Mouse (Mus musculus): Measurements from ENCODE around the gene Hba-a1. TPM values are rescaled to one million over a fixed set of nuclear protein-coding genes. Genes with fewer than 3 reads are reported as not detected.

Gene Hba-a1
- polyA plus RNA-seq, 1 experiment from 2014 or later: 2,348 TPM

DNA sequence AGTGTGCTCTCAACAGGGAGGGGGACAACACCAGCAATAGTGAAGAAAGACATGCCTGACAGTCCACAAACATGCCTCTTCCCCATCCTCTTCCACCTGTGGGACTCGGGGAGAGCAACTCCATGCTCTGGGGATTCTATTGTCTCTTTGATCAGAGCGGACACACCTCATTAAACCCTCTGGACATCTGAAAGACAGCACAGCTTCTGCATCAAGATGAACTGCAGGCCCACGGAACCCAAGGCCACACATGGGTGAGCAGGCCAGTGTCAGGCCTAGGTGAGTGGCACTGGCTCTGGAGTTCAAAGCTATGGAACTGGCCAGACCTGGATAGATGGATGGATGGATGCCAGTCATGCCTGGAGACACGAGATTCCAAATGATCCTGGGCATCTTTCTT, 26.1 kb downstream of the Hba-a1 start:
- Histone ChIP-seq H3K9ac (ENCODE audit: low read length) (no peak overlapping the region), H3K36me3 (ENCODE audit: control insufficient read depth, insufficient read depth, low read length) (no peaks in the 10 kb centered on the region), H3K4me1 (ENCODE audit: control insufficient read depth, insufficient read depth, low read length) (no peaks in the 10 kb centered on the region), H3K4me2 (ENCODE audit: low read length) (no peak overlapping the region), H3K27ac (ENCODE audit: low read depth, low read length) (no peak overlapping the region), H3K9me3 (replicated peaks; ENCODE audit: control insufficient read depth, low read length) (no peaks in the 10 kb centered on the region), H3K27me3 (replicated peaks; ENCODE audit: control insufficient read depth, insufficient read depth, low read length) (no peaks in the 10 kb centered on the region), H3K4me3 (ENCODE audit: low read depth, low read length) (no peak overlapping the region)
- DNase-seq (ENCODE audit: low spot score) (no peak), ATAC-seq (no peak)
- 45% methylated on average over 4 of the region's 4 CpGs for WGBS

DNA sequence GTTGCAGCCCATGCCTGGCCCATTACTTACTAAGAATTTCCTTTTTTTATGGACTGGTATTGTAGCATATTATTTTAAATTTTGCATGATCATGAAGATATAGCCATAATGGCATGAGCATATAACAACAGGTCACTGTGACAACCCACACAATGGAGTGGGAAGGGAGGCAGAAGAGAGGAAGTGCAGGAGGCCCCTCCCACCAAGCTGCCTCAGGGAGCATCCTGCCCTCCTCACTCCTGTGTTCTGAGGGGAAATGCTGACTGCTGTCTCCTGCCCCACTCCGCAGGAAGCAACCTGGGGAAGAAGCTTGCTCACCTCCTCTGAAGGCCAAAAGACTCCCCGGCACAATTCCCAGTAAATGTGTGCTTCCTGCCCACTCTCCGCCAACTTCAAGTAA, 26.6 kb downstream of the Hba-a1 start:
- 78% methylated on average over 3 of the region's 3 CpGs for WGBS
- DNase-seq (ENCODE audit: low spot score) (no peak), ATAC-seq (no peak)
- Histone ChIP-seq H3K4me2 (ENCODE audit: low read length) (no peak overlapping the region), H3K9me3 (replicated peaks; ENCODE audit: control insufficient read depth, low read length) (no peaks in the 10 kb centered on the region), H3K36me3 (ENCODE audit: control insufficient read depth, insufficient read depth, low read length) (no peaks in the 10 kb centered on the region), H3K4me3 (ENCODE audit: low read depth, low read length) (no peak overlapping the region), H3K9ac (ENCODE audit: low read length) (no peak overlapping the region), H3K4me1 (ENCODE audit: control insufficient read depth, insufficient read depth, low read length) (no peaks in the 10 kb centered on the region), H3K27me3 (replicated peaks; ENCODE audit: control insufficient read depth, insufficient read depth, low read length) (no peaks in the 10 kb centered on the region), H3K27ac (ENCODE audit: low read depth, low read length) (no peak overlapping the region)

DNA sequence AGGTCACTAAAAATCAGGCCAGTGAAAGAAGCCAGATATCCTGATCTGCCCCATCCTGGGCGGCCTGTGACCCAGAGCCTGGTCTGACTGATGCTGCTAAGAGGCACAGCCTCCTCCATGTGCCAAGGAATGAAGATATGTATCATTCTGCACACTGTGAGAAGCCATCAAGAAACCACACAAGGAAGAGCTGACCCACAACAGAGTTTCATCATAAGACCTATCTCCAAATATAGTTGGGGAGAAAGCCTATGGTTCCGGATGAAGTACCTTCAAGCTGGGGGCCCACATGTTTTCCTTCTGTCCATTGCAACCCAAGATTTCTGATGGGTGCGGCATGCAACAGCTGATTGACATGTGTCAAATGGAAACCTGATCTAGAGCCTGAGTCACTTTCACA, 32.7 kb downstream of the Hba-a1 start:
- no peak overlapping the region for H3K4me2 ChIP-seq (ENCODE audit: low read length)
- H3K27ac ChIP-seq (ENCODE audit: low read depth, low read length): no peak overlapping the region
- H3K9me3 ChIP-seq (replicated peaks; ENCODE audit: control insufficient read depth, low read length): no peaks in the 10 kb centered on the region
- no peaks in the 10 kb centered on the region for H3K36me3 ChIP-seq (ENCODE audit: control insufficient read depth, insufficient read depth, low read length)
- 85% methylated on average over 3 of the region's 3 CpGs for WGBS
- DNase-seq (ENCODE audit: low spot score): no peak
- H3K4me3 ChIP-seq (ENCODE audit: low read depth, low read length): no peak overlapping the region
- no peak for ATAC-seq
- no peaks in the 10 kb centered on the region for H3K27me3 ChIP-seq (replicated peaks; ENCODE audit: control insufficient read depth, insufficient read depth, low read length)
- H3K9ac ChIP-seq (ENCODE audit: low read length): no peak overlapping the region
- H3K4me1 ChIP-seq (ENCODE audit: control insufficient read depth, insufficient read depth, low read length): no peaks in the 10 kb centered on the region

DNA sequence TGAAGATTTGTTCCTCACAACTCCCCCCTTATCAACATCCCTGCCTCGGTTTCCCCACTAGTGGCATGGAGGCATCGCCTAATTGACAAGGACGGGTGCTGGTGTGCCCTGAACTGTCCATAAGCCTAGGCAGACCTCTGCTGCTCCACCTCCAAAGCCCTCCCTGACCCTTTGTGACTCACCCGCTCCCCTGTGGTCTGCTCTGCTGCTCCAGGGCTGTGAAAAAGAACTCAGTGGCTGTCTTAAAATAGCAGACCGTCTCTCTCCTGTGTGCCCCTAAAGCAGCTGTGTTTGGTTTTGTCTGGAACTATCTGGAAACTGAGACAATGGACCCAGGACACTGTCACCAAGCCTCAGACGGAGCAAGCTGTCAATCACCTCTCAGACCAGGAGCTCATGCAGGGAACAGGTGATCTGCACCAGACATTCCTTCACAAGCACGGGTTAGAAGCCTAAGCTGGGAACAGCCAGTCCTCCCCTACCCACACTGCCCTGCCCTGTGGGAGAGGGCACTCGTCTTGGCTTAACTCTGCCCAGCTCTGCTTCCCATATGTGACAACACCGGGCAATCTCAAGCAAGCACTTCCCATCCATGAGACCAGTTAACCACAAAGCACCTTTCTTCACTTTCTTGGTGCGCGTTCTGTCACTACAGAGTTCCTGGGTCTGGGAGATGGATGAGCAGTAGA, 37.3 kb downstream of the Hba-a1 start:
- Histone ChIP-seq H3K36me3 (ENCODE audit: control insufficient read depth, insufficient read depth, low read length) (no peaks in the 10 kb centered on the region), H3K9me3 (replicated peaks; ENCODE audit: control insufficient read depth, low read length) (no peaks in the 10 kb centered on the region), H3K27me3 (replicated peaks; ENCODE audit: control insufficient read depth, insufficient read depth, low read length) (no peaks in the 10 kb centered on the region), H3K9ac (ENCODE audit: low read length) (no peak overlapping the region), H3K4me3 (ENCODE audit: low read depth, low read length) (no peak overlapping the region), H3K27ac (ENCODE audit: low read depth, low read length) (no peak overlapping the region), H3K4me2 (ENCODE audit: low read length) (no peak overlapping the region), H3K4me1 (ENCODE audit: control insufficient read depth, insufficient read depth, low read length) (no peaks in the 10 kb centered on the region)
- no peak for DNase-seq (ENCODE audit: low spot score)
- no peak for ATAC-seq
- WGBS: 61% methylated on average over 11 of the region's 11 CpGs

DNA sequence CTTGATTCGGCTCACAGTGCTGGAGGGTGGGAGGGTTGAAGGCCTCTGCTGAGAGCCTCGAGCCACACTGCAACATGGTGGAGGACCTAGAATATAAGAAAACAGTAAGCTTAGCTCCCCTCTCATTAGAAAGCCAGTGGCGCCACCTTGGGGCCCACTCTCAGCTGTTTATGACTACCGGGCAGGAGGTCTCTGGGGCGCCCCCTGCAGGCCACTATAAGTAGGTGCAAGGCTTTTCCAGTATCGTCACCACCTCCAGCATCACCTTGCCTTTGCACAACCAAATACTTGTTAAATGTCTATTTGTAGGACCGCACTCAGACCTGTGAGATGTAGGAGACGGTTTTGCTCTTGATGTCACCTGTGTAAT, 37.9 kb downstream of the Hba-a1 start:
- Histone ChIP-seq H3K9ac (ENCODE audit: low read length) (no peak overlapping the region), H3K4me3 (ENCODE audit: low read depth, low read length) (no peak overlapping the region), H3K36me3 (ENCODE audit: control insufficient read depth, insufficient read depth, low read length) (no peaks in the 10 kb centered on the region), H3K9me3 (replicated peaks; ENCODE audit: control insufficient read depth, low read length) (no peaks in the 10 kb centered on the region), H3K27ac (ENCODE audit: low read depth, low read length) (no peak overlapping the region), H3K4me2 (ENCODE audit: low read length) (no peak overlapping the region), H3K27me3 (replicated peaks; ENCODE audit: control insufficient read depth, insufficient read depth, low read length) (no peaks in the 10 kb centered on the region), H3K4me1 (ENCODE audit: control insufficient read depth, insufficient read depth, low read length) (no peaks in the 10 kb centered on the region)
- DNase-seq (ENCODE audit: low spot score) (peak; percentile 57), ATAC-seq (no peak)
- 35% methylated on average over 8 of the region's 8 CpGs for WGBS

DNA sequence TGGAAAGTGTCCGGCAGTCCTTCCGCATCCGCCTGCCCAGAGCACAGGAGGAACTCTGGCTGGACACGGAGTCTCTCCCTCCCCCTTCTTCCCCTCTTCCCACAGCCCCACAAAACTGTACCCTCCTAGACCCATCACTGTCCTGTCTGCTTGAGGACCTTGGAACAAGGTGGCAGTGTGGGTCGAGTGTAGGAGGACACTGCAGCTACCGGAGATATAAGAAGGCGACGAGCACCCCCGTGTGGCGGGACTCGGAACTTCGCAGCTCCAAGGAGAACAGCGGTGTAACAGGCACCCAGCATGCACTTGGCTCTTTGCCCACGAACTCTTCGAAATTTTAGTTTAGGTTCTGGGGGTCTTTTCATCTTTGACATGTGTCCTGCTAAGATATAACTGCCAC, 41.3 kb downstream of the Hba-a1 start:
- WGBS: 10% methylated on average over 15 of the region's 15 CpGs
- Histone ChIP-seq H3K36me3 (ENCODE audit: control insufficient read depth, insufficient read depth, low read length) (no peaks in the 10 kb centered on the region), H3K4me3 (ENCODE audit: low read depth, low read length) (no peak overlapping the region), H3K9me3 (replicated peaks; ENCODE audit: control insufficient read depth, low read length) (no peaks in the 10 kb centered on the region), H3K4me2 (ENCODE audit: low read length) (peak overlapping the region; percentile 35; the same call in 1 of the 2 replicates), H3K9ac (ENCODE audit: low read length) (0 out of 2 replicates have a peak overlapping the region, but pooled peaks have one; percentile 2), H3K4me1 (ENCODE audit: control insufficient read depth, insufficient read depth, low read length) (no peaks in the 10 kb centered on the region), H3K27ac (ENCODE audit: low read depth, low read length) (no peak overlapping the region), H3K27me3 (replicated peaks; ENCODE audit: control insufficient read depth, insufficient read depth, low read length) (no peaks in the 10 kb centered on the region)
- DNase-seq (ENCODE audit: low spot score) (peak; percentile 87), ATAC-seq (peak; percentile 86)

DNA sequence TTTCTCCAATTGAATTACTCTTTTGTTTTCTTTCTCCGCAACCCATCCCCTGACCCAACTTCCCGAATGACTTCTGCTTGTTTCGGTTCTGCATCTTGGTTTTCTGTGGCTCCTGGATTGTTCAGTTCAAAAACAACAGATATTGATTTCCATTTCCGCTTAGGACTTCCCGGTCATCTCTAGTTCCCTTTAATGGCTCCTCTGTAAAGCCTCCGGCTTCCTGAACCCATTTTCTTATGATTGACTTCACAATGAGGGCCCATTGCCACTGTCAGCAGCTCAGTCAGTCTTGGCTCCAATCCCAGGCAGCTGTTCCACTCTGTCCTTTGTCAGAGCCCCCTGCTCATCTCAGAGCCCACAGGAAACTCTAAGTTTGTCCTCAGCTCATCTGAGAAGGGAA, 47.8 kb downstream of the Hba-a1 start:
- no peaks in the 10 kb centered on the region for H3K36me3 ChIP-seq (ENCODE audit: control insufficient read depth, insufficient read depth, low read length)
- ATAC-seq (no peak), DNase-seq (ENCODE audit: low spot score) (no peak)
- 59% methylated on average over 6 of the region's 6 CpGs for WGBS
- no peak overlapping the region for H3K27ac ChIP-seq (ENCODE audit: low read depth, low read length)
- H3K4me2 ChIP-seq (ENCODE audit: low read length): no peak overlapping the region
- H3K9me3 ChIP-seq (replicated peaks; ENCODE audit: control insufficient read depth, low read length): no peaks in the 10 kb centered on the region
- H3K4me3 ChIP-seq (ENCODE audit: low read depth, low read length): no peak overlapping the region
- peaks cover 7% of the 10 kb centered on the region; the same call in 1 of the 2 replicates for H3K4me1 ChIP-seq (ENCODE audit: control insufficient read depth, insufficient read depth, low read length)
- H3K9ac ChIP-seq (ENCODE audit: low read length): no peak overlapping the region
- no peaks in the 10 kb centered on the region for H3K27me3 ChIP-seq (replicated peaks; ENCODE audit: control insufficient read depth, insufficient read depth, low read length)

DNA sequence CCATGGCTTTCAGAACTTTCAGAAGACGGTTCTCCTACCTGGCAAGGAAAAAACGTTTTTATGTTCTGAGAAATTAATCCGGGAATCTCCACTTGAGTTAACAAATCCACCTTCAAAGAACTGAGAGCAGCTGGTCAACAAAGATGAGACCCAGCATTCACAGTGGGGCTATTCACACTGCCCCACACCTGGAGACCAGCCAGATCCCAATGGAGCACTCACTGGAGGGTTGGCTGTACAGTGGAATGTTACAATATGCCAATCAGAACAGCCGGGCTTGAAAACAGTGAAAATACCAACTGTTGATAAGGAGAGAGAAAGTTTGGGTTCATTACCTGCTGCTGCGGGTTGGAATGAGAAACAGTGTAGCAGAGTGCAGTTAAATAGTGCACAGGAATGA, 48.5 kb downstream of the Hba-a1 start:
- ATAC-seq: no peak
- 36% methylated on average over 5 of the region's 5 CpGs for WGBS

DNA sequence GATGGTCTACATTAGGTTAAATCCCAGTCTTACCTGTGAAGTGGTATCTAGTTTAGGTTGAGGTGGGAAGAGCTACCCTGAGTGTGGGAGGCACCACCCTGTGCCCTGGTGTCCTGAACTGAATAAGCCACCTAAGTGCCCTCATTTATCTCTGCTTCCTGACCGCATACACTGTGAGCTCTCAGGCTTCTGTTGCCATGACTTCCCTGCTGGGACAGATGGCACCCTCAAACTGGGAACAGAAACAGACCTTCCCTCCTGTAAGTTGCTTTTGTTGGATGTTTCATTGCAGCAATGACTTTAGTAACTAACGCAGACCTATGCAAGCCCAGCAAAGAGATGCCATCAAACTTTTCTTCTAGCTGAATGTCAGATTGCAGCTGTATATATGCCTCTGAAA, 49.9 kb downstream of the Hba-a1 start:
- no peak overlapping the region for H3K4me3 ChIP-seq (ENCODE audit: low read depth, low read length)
- no peak for DNase-seq (ENCODE audit: low spot score)
- no peak overlapping the region for H3K9ac ChIP-seq (ENCODE audit: low read length)
- H3K36me3 ChIP-seq (ENCODE audit: control insufficient read depth, insufficient read depth, low read length): no peaks in the 10 kb centered on the region
- no peak overlapping the region for H3K27ac ChIP-seq (ENCODE audit: low read depth, low read length)
- ATAC-seq: no peak
- H3K4me1 ChIP-seq (ENCODE audit: control insufficient read depth, insufficient read depth, low read length): peaks cover 7% of the 10 kb centered on the region; the same call in 1 of the 2 replicates
- H3K27me3 ChIP-seq (replicated peaks; ENCODE audit: control insufficient read depth, insufficient read depth, low read length): no peaks in the 10 kb centered on the region
- no peak overlapping the region for H3K4me2 ChIP-seq (ENCODE audit: low read length)
- H3K9me3 ChIP-seq (replicated peaks; ENCODE audit: control insufficient read depth, low read length): no peaks in the 10 kb centered on the region
- WGBS: 83% methylated on average over 2 of the region's 2 CpGs

More for the DNA sequence above, 48.5 kb downstream of the Hba-a1 start:
- H3K36me3 ChIP-seq (ENCODE audit: control insufficient read depth, insufficient read depth, low read length): no peaks in the 10 kb centered on the region
- H3K4me1 ChIP-seq (ENCODE audit: control insufficient read depth, insufficient read depth, low read length): peaks cover 7% of the 10 kb centered on the region; the same call in 1 of the 2 replicates
- no peaks in the 10 kb centered on the region for H3K9me3 ChIP-seq (replicated peaks; ENCODE audit: control insufficient read depth, low read length)
- H3K4me3 ChIP-seq (ENCODE audit: low read depth, low read length): no peak overlapping the region
- no peaks in the 10 kb centered on the region for H3K27me3 ChIP-seq (replicated peaks; ENCODE audit: control insufficient read depth, insufficient read depth, low read length)
- H3K9ac ChIP-seq (ENCODE audit: low read length): no peak overlapping the region
- no peak overlapping the region for H3K27ac ChIP-seq (ENCODE audit: low read depth, low read length)
- no peak overlapping the region for H3K4me2 ChIP-seq (ENCODE audit: low read length)
- no peak for DNase-seq (ENCODE audit: low spot score)

All from forebrain, embryonic 14.5 days (tissue).